Mouse (Mus musculus): ENCODE results near the gene Adck2.

- no peak for TF ChIP-seq CTCF (IDR thresholded peaks at IDR 0.05; ENCODE audit: low read depth, low read length)
- TF ChIP-seq POLR2A (IDR thresholded peaks at IDR 0.05; ENCODE audit: borderline replicate concordance, low read depth, low read length), result no peak
These were observed 6.9 kb downstream of the Adck2 start for GRCm38 (mm10) chr6:39580558-39580957.

Measured in bone marrow macrophage, adult 2 months (primary cell).